Mouse (Mus musculus) ES-Bruce4 (cell line): Measurements from ENCODE around the gene Mcrip1.

ENCODE experiments used
- CTCF ChIP-seq: IDR thresholded peaks from one replicate; pipeline ENCODE4 v1.8.1; 2011; ENCODE audit warnings: low read depth, low read length
- EP300 ChIP-seq: IDR thresholded peaks from 2 replicates; pipeline ENCODE4 v1.6.1; 2011; ENCODE audit warnings: low read depth, low read length; ENCODE audit not compliant: insufficient read depth
- POLR2A ChIP-seq: IDR thresholded peaks from one replicate; pipeline ENCODE4 v1.8.1; 2011; ENCODE audit warnings: low read length; ENCODE audit not compliant: insufficient read depth

DNA sequence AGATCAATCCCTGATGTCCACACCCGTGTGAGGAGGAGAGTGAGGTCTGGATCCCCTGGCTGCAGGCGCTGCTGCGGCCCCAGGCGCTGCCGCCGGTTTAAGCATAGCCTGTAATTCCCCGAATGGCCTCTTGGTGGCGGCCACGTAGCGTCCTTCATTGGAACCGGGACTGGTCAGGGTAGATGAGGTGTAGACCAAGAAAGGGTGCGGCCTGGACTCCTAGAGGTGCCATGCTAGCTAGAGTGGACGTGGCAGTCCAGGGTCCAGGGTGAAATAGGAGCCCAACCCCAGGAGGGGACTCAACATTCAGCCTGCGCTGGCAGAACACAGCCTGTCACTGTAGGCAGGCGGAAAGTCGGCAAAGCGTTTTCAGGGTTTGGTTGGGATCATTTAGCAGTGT lies 33.9 kb downstream of the Mcrip1 start:
- TF ChIP-seq CTCF: peak; percentile 92
- TF ChIP-seq EP300: no peak
- no peak for TF ChIP-seq POLR2A
